Mouse (Mus musculus): ENCODE data around the gene Pkp4. TPM values are rescaled to one million over a fixed set of nuclear protein-coding genes. Genes with fewer than 3 reads are reported as not detected.

Pkp4 gene
- polyA plus RNA-seq, 1 experiment from 2014 or later = 17.4 TPM

- Histone ChIP-seq H3K9me3 (replicated peaks; ENCODE audit: control insufficient read depth, low read length) (no peaks in the 10 kb centered on the region), H3K4me2 (ENCODE audit: low read depth, low read length) (no peak overlapping the region), H3K27ac (replicated peaks; ENCODE audit: low read depth, low read length) (no peak overlapping the region), H3K9ac (replicated peaks; ENCODE audit: low read length) (no peak overlapping the region), H3K27me3 (ENCODE audit: control insufficient read depth, insufficient read depth, low read length) (no peaks in the 10 kb centered on the region), H3K4me3 (ENCODE audit: low read depth, low read length) (no peak overlapping the region), H3K4me1 (ENCODE audit: control insufficient read depth, insufficient read depth, low read length) (no peaks in the 10 kb centered on the region), H3K36me3 (replicated peaks; ENCODE audit: control insufficient read depth, insufficient read depth, low read depth, low read length) (no peaks in the 10 kb centered on the region)
- ATAC-seq (replicated peaks; ENCODE audit: insufficient number of reproducible peaks, low FRiP score, low TSS enrichment, low read depth) (no peak), DNase-seq (ENCODE audit: low spot score) (no peak)
- WGBS = 93% methylated on average over 6 of the region's 6 CpGs
Measured at GRCm38 (mm10) chr2:59186966-59187365, 26.3 kb downstream of the Pkp4 start.

GRCm38 (mm10) chr2:59188306-59188705 lies 27.7 kb downstream of the Pkp4 start:
- Histone ChIP-seq H3K27me3 (ENCODE audit: control insufficient read depth, insufficient read depth, low read length) (no peaks in the 10 kb centered on the region), H3K4me2 (ENCODE audit: low read depth, low read length) (no peak overlapping the region), H3K4me1 (ENCODE audit: control insufficient read depth, insufficient read depth, low read length) (no peaks in the 10 kb centered on the region), H3K9ac (replicated peaks; ENCODE audit: low read length) (no peak overlapping the region), H3K9me3 (replicated peaks; ENCODE audit: control insufficient read depth, low read length) (no peaks in the 10 kb centered on the region), H3K4me3 (ENCODE audit: low read depth, low read length) (no peak overlapping the region), H3K27ac (replicated peaks; ENCODE audit: low read depth, low read length) (no peak overlapping the region), H3K36me3 (replicated peaks; ENCODE audit: control insufficient read depth, insufficient read depth, low read depth, low read length) (no peaks in the 10 kb centered on the region)
- DNase-seq (ENCODE audit: low spot score) (no peak), ATAC-seq (replicated peaks; ENCODE audit: insufficient number of reproducible peaks, low FRiP score, low TSS enrichment, low read depth) (no peak)
- WGBS = 79% methylated on average over 8 of the region's 8 CpGs

- ATAC-seq (replicated peaks; ENCODE audit: insufficient number of reproducible peaks, low FRiP score, low TSS enrichment, low read depth) (no peak), DNase-seq (ENCODE audit: low spot score) (no peak)
- H3K4me2 ChIP-seq (ENCODE audit: low read depth, low read length) = no peak overlapping the region
- no peak overlapping the region for H3K9ac ChIP-seq (replicated peaks; ENCODE audit: low read length)
- no peaks in the 10 kb centered on the region for H3K4me1 ChIP-seq (ENCODE audit: control insufficient read depth, insufficient read depth, low read length)
- 95% methylated on average over 5 of the region's 5 CpGs for WGBS
- H3K9me3 ChIP-seq (replicated peaks; ENCODE audit: control insufficient read depth, low read length) = no peaks in the 10 kb centered on the region
- H3K27ac ChIP-seq (replicated peaks; ENCODE audit: low read depth, low read length) = no peak overlapping the region
- H3K27me3 ChIP-seq (ENCODE audit: control insufficient read depth, insufficient read depth, low read length) = no peaks in the 10 kb centered on the region
- no peaks in the 10 kb centered on the region for H3K36me3 ChIP-seq (replicated peaks; ENCODE audit: control insufficient read depth, insufficient read depth, low read depth, low read length)
- H3K4me3 ChIP-seq (ENCODE audit: low read depth, low read length) = no peak overlapping the region
Measured at GRCm38 (mm10) chr2:59189661-59190185, 29.1 kb downstream of the Pkp4 start.

- Histone ChIP-seq H3K27ac (replicated peaks; ENCODE audit: low read depth, low read length) (no peak overlapping the region), H3K9me3 (replicated peaks; ENCODE audit: control insufficient read depth, low read length) (no peaks in the 10 kb centered on the region), H3K27me3 (ENCODE audit: control insufficient read depth, insufficient read depth, low read length) (no peaks in the 10 kb centered on the region), H3K36me3 (replicated peaks; ENCODE audit: control insufficient read depth, insufficient read depth, low read depth, low read length) (no peaks in the 10 kb centered on the region), H3K4me3 (ENCODE audit: low read depth, low read length) (no peak overlapping the region), H3K9ac (replicated peaks; ENCODE audit: low read length) (no peak overlapping the region), H3K4me2 (ENCODE audit: low read depth, low read length) (no peak overlapping the region), H3K4me1 (ENCODE audit: control insufficient read depth, insufficient read depth, low read length) (no peaks in the 10 kb centered on the region)
- WGBS = 90% methylated on average over 10 of the region's 10 CpGs
- no peak for ATAC-seq (replicated peaks; ENCODE audit: insufficient number of reproducible peaks, low FRiP score, low TSS enrichment, low read depth)
- DNase-seq (ENCODE audit: low spot score) = no peak
Measured at GRCm38 (mm10) chr2:59190186-59190585, 29.5 kb downstream of the Pkp4 start.

GRCm38 (mm10) chr2:59191466-59191865 lies 30.8 kb downstream of the Pkp4 start:
- no peaks in the 10 kb centered on the region for H3K4me1 ChIP-seq (ENCODE audit: control insufficient read depth, insufficient read depth, low read length)
- H3K4me3 ChIP-seq (ENCODE audit: low read depth, low read length) = no peak overlapping the region
- H3K9ac ChIP-seq (replicated peaks; ENCODE audit: low read length) = no peak overlapping the region
- no peaks in the 10 kb centered on the region for H3K27me3 ChIP-seq (ENCODE audit: control insufficient read depth, insufficient read depth, low read length)
- no peaks in the 10 kb centered on the region for H3K36me3 ChIP-seq (replicated peaks; ENCODE audit: control insufficient read depth, insufficient read depth, low read depth, low read length)
- ATAC-seq (replicated peaks; ENCODE audit: insufficient number of reproducible peaks, low FRiP score, low TSS enrichment, low read depth) = 0 out of 2 replicates have a peak, but pooled peaks have one; percentile 52
- 83% methylated on average over 8 of the region's 8 CpGs for WGBS
- no peak overlapping the region for H3K27ac ChIP-seq (replicated peaks; ENCODE audit: low read depth, low read length)
- H3K4me2 ChIP-seq (ENCODE audit: low read depth, low read length) = no peak overlapping the region
- DNase-seq (ENCODE audit: low spot score) = no peak
- H3K9me3 ChIP-seq (replicated peaks; ENCODE audit: control insufficient read depth, low read length) = no peaks in the 10 kb centered on the region

- no peak overlapping the region for H3K9ac ChIP-seq (replicated peaks; ENCODE audit: low read length)
- no peak overlapping the region for H3K4me3 ChIP-seq (ENCODE audit: low read depth, low read length)
- H3K27me3 ChIP-seq (ENCODE audit: control insufficient read depth, insufficient read depth, low read length) = no peaks in the 10 kb centered on the region
- H3K27ac ChIP-seq (replicated peaks; ENCODE audit: low read depth, low read length) = no peak overlapping the region
- DNase-seq (ENCODE audit: low spot score) (no peak), ATAC-seq (replicated peaks; ENCODE audit: insufficient number of reproducible peaks, low FRiP score, low TSS enrichment, low read depth) (no peak)
- no peaks in the 10 kb centered on the region for H3K4me1 ChIP-seq (ENCODE audit: control insufficient read depth, insufficient read depth, low read length)
- H3K36me3 ChIP-seq (replicated peaks; ENCODE audit: control insufficient read depth, insufficient read depth, low read depth, low read length) = no peaks in the 10 kb centered on the region
- 87% methylated on average over 5 of the region's 5 CpGs for WGBS
- H3K9me3 ChIP-seq (replicated peaks; ENCODE audit: control insufficient read depth, low read length) = no peaks in the 10 kb centered on the region
- no peak overlapping the region for H3K4me2 ChIP-seq (ENCODE audit: low read depth, low read length)
Measured at GRCm38 (mm10) chr2:59193117-59193516, 32.5 kb downstream of the Pkp4 start.

- H3K27ac ChIP-seq (replicated peaks; ENCODE audit: low read depth, low read length) = no peak overlapping the region
- no peak for DNase-seq (ENCODE audit: low spot score)
- no peaks in the 10 kb centered on the region for H3K36me3 ChIP-seq (replicated peaks; ENCODE audit: control insufficient read depth, insufficient read depth, low read depth, low read length)
- no peak overlapping the region for H3K9ac ChIP-seq (replicated peaks; ENCODE audit: low read length)
- no peaks in the 10 kb centered on the region for H3K4me1 ChIP-seq (ENCODE audit: control insufficient read depth, insufficient read depth, low read length)
- 85% methylated on average over 4 of the region's 4 CpGs for WGBS
- no peaks in the 10 kb centered on the region for H3K27me3 ChIP-seq (ENCODE audit: control insufficient read depth, insufficient read depth, low read length)
- no peak overlapping the region for H3K4me2 ChIP-seq (ENCODE audit: low read depth, low read length)
- no peak overlapping the region for H3K4me3 ChIP-seq (ENCODE audit: low read depth, low read length)
- H3K9me3 ChIP-seq (replicated peaks; ENCODE audit: control insufficient read depth, low read length) = no peaks in the 10 kb centered on the region
- ATAC-seq (replicated peaks; ENCODE audit: insufficient number of reproducible peaks, low FRiP score, low TSS enrichment, low read depth) = no peak
Measured at GRCm38 (mm10) chr2:59197156-59197555, 36.5 kb downstream of the Pkp4 start.

- no peaks in the 10 kb centered on the region for H3K27me3 ChIP-seq (ENCODE audit: control insufficient read depth, insufficient read depth, low read length)
- ATAC-seq (replicated peaks; ENCODE audit: insufficient number of reproducible peaks, low FRiP score, low TSS enrichment, low read depth) (no peak), DNase-seq (ENCODE audit: low spot score) (no peak)
- H3K4me3 ChIP-seq (ENCODE audit: low read depth, low read length) = no peak overlapping the region
- no peak overlapping the region for H3K27ac ChIP-seq (replicated peaks; ENCODE audit: low read depth, low read length)
- no peak overlapping the region for H3K9ac ChIP-seq (replicated peaks; ENCODE audit: low read length)
- no peaks in the 10 kb centered on the region for H3K36me3 ChIP-seq (replicated peaks; ENCODE audit: control insufficient read depth, insufficient read depth, low read depth, low read length)
- H3K4me2 ChIP-seq (ENCODE audit: low read depth, low read length) = no peak overlapping the region
- H3K9me3 ChIP-seq (replicated peaks; ENCODE audit: control insufficient read depth, low read length) = no peaks in the 10 kb centered on the region
- no peaks in the 10 kb centered on the region for H3K4me1 ChIP-seq (ENCODE audit: control insufficient read depth, insufficient read depth, low read length)
- 93% methylated on average over 5 of the region's 5 CpGs for WGBS
Measured at GRCm38 (mm10) chr2:59199476-59199976, 38.9 kb downstream of the Pkp4 start.

Measured in embryonic facial prominence, embryonic 11.5 days (tissue).